Mouse (Mus musculus) bone marrow, adult 2 months (tissue): ENCODE measurements at regions not wholly inside any gene's neighbourhood (a gene's known extent, or its start where the extent isn't known, plus 50 kb on each side); places are given as distances from the start of the nearest gene placed in this dataset.

Source experiments
- H3K27ac ChIP-seq: fragments of 200-500 bp; 2 replicates; pipeline ENCODE4 v1.5.1; 2012; ENCODE audit warnings: low read depth, mild to moderate bottlenecking, control low read depth, inconsistent platforms, low read length; ENCODE audit not compliant: control insufficient read depth, poor library complexity, insufficient read depth
- H3K4me1 ChIP-seq: fragments of 200-500 bp; 2 replicates; pipeline ENCODE4 v1.6.1; 2011; ENCODE audit warnings: low read length; ENCODE audit not compliant: control insufficient read depth, insufficient read depth
- H3K4me3 ChIP-seq: fragments of 200-500 bp; replicated peaks from 2 replicates; pipeline ENCODE3; 2011; ENCODE audit warnings: mild to moderate bottlenecking, low read depth, low read length, control low read depth; ENCODE audit not compliant: control insufficient read depth
- CTCF ChIP-seq: fragments of 200-500 bp; IDR thresholded peaks from 2 replicates; pipeline ENCODE4 v1.5.1; 2011; ENCODE audit warnings: low read length, control low read depth; ENCODE audit not compliant: control insufficient read depth, insufficient read depth
- POLR2A ChIP-seq: fragments of 200-500 bp; IDR thresholded peaks from 2 replicates; pipeline ENCODE4 v1.6.1; 2011; ENCODE audit warnings: low read depth, mild to moderate bottlenecking, control low read depth, low read length, borderline replicate concordance; ENCODE audit not compliant: control insufficient read depth
- WGBS: fragments of 180-500 bp; shearing (Covaris S2); methylation state at CpG from one replicate; pipeline ENCODE4 v1.1.7; 2018; 5-methylcytosine and 5-hydroxymethylcytosine counted together

GRCm38 (mm10) chr3:35027898-35028297 lies 377.7 kb downstream of the Sox2 start:
- 37% methylated on average over 5 of the region's 5 CpGs for WGBS
- no peak overlapping the region for H3K27ac ChIP-seq
- H3K4me1 ChIP-seq: no peaks in the 10 kb centered on the region
- TF ChIP-seq CTCF (no peak), POLR2A (no peak)
- no peak overlapping the region for H3K4me3 ChIP-seq

- no peak for TF ChIP-seq CTCF
- H3K4me1 ChIP-seq: no peaks in the 10 kb centered on the region
- H3K27ac ChIP-seq: no peak overlapping the region
- H3K4me3 ChIP-seq: no peak overlapping the region
- 81% methylated on average over 8 of the region's 8 CpGs for WGBS
These were observed 379.7 kb downstream of the Sox2 start for GRCm38 (mm10) chr3:35029924-35030323.

- 75% methylated on average over 8 of the region's 8 CpGs for WGBS
- no peak overlapping the region for H3K27ac ChIP-seq
- no peak overlapping the region for H3K4me3 ChIP-seq
- H3K4me1 ChIP-seq: no peaks in the 10 kb centered on the region
- TF ChIP-seq POLR2A (no peak), CTCF (no peak)
These were observed 383.4 kb downstream of the Sox2 start for GRCm38 (mm10) chr3:35033587-35033986.

- Histone ChIP-seq H3K27ac (no peak overlapping the region), H3K4me3 (no peak overlapping the region), H3K4me1 (no peaks in the 10 kb centered on the region)
- 82% methylated on average over 7 of the region's 7 CpGs for WGBS
- TF ChIP-seq POLR2A (no peak), CTCF (no peak)
These were observed 385.0 kb downstream of the Sox2 start for GRCm38 (mm10) chr3:35035234-35035633.

GRCm38 (mm10) chr3:35043705-35044104 lies 393.5 kb downstream of the Sox2 start:
- Histone ChIP-seq H3K4me3 (no peak overlapping the region), H3K27ac (no peak overlapping the region)
- WGBS: 84% methylated on average over 2 of the region's 2 CpGs

GRCm38 (mm10) chr3:35059438-35059837 lies 409.2 kb downstream of the Sox2 start:
- TF ChIP-seq CTCF: no peak
- WGBS: 48% methylated on average over 4 of the region's 4 CpGs
- Histone ChIP-seq H3K4me3 (no peak overlapping the region), H3K27ac (no peak overlapping the region), H3K4me1 (no peaks in the 10 kb centered on the region)

More at GRCm38 (mm10) chr3:35043705-35044104, 393.5 kb downstream of the Sox2 start:
- no peak for TF ChIP-seq CTCF
- TF ChIP-seq POLR2A: no peak
- H3K4me1 ChIP-seq: no peaks in the 10 kb centered on the region

GRCm38 (mm10) chr3:35060042-35060441 lies 409.8 kb downstream of the Sox2 start:
- H3K4me1 ChIP-seq: no peaks in the 10 kb centered on the region

GRCm38 (mm10) chr3:35066824-35067223 lies 416.6 kb downstream of the Sox2 start:
- Histone ChIP-seq H3K4me1 (no peaks in the 10 kb centered on the region), H3K27ac (no peak overlapping the region), H3K4me3 (no peak overlapping the region)
- 70% methylated on average over 9 of the region's 9 CpGs for WGBS
- TF ChIP-seq POLR2A: no peak
- TF ChIP-seq CTCF: no peak

More at GRCm38 (mm10) chr3:35060042-35060441, 409.8 kb downstream of the Sox2 start:
- H3K4me3 ChIP-seq: no peak overlapping the region
- WGBS: 55% methylated on average over 10 of the region's 10 CpGs
- no peak overlapping the region for H3K27ac ChIP-seq
- TF ChIP-seq POLR2A: no peak
- no peak for TF ChIP-seq CTCF

- WGBS: 82% methylated on average over 8 of the region's 8 CpGs
These were observed 418.4 kb downstream of the Sox2 start for GRCm38 (mm10) chr3:35068586-35068985.

GRCm38 (mm10) chr3:35071046-35071445 lies 420.8 kb downstream of the Sox2 start:
- 47% methylated on average over 2 of the region's 2 CpGs for WGBS

More at GRCm38 (mm10) chr3:35068586-35068985, 418.4 kb downstream of the Sox2 start:
- H3K4me3 ChIP-seq: no peak overlapping the region
- TF ChIP-seq POLR2A: no peak
- H3K4me1 ChIP-seq: no peaks in the 10 kb centered on the region
- H3K27ac ChIP-seq: no peak overlapping the region

More at GRCm38 (mm10) chr3:35071046-35071445, 420.8 kb downstream of the Sox2 start:
- no peak overlapping the region for H3K4me3 ChIP-seq
- no peak overlapping the region for H3K27ac ChIP-seq
- H3K4me1 ChIP-seq: no peaks in the 10 kb centered on the region
- TF ChIP-seq CTCF: no peak
- no peak for TF ChIP-seq POLR2A
